Mouse (Mus musculus): ENCODE measurements around the gene Syap1. TPM values are rescaled to one million over a fixed set of nuclear protein-coding genes. Genes with fewer than 3 reads are reported as not detected.

Syap1 gene
- 63.9 and 80.8 TPM in 2 replicates for polyA plus RNA-seq (2015; fragmentation: Nextera tagmentation; extraction: Ambion mirVana)

DNA sequence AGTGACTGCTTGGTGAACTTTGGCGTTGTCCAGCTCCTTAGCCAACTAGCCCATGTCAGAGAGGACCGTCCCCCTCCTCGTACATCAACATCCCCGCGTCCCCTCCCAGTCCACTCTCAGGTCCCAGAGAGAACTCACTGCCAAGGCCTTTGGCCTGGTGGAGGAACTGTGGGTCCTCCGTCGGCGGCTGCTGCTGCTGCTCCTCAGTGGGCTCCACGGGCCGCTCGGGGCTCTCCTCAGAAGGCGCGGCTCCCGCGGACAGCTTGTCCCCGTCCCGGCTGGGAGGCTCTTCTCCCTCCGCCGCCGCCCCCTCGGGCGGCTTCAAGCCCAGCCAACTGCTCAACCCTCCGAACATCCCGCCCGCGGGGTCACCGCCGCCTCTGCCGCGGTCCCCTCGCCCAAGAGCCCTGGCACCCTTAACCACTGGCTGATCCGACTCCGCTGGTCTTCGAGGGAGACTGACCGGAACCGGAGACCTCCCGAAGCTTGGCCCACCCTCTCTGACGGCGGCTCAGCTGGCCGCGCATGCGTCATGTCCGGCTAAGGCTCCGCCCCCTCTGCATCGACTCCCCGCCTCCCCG lies at the start of gene Syap1:
Gene Syap1, minus strand, starts transcription at position 517 of the 581 bp plus-strand sequence.

GRCm38 (mm10) chrX:162900938-162901337 lies 12.7 kb upstream of the Syap1 start, which contains the start of gene Ctps2:
TSS of gene Ctps2 (plus strand) at chrX:162901238.

DNA sequence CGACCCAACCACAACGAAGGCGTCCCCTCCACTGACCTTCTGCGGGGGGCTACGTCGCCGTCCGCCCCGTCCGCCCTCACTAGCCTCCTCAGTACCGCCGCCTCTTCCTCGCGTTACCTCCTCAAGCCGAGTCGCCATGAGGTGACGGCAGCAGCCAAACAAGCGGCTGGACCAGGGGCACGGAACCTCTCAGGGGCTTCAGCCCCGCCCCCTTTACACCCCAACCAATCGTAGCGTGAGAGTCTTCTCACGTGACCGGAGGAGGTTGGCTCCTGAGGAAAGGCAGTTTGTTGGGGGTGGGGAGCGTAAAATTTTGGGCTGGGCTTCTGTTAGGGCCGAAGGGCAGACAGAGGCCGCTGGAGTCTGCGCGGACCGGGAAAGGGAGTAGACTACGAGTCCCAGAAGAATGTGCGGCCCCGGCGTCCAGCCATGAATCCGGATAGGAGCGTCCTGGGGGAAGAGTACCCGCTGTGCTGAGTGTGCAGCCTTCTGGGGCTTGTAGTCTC lies 59.0 kb downstream of the Syap1 start, which contains the start of gene Txlng:
Gene Txlng, minus strand, starts transcription at position 252 of the 506 bp plus-strand sequence.

Small RNA genes lying within 50 kb of the gene (microRNA-seq; reads per million reads assigned to microRNA genes)
- gene Mir3473a (ENCODE audit: borderline replicate concordance, insufficient number of aligned reads), result not detected

Other genes starting within 250 kb of the Syap1 start
- 0.59 and 0.71 TPM in 2 replicates for gene Reps2, start 244.8 kb downstream of the Syap1 start, polyA plus RNA-seq (2015; fragmentation: Nextera tagmentation; extraction: Ambion mirVana)
- gene Rbbp7, start 128.0 kb downstream of the Syap1 start, polyA plus RNA-seq (2015; fragmentation: Nextera tagmentation; extraction: Ambion mirVana), result 228 and 306 TPM in 2 replicates
- gene Txlng, start 59.0 kb downstream of the Syap1 start, polyA plus RNA-seq (2015; fragmentation: Nextera tagmentation; extraction: Ambion mirVana), result 9.6 and 12.8 TPM in 2 replicates
- gene Ctps2, start 12.8 kb upstream of the Syap1 start, polyA plus RNA-seq (2015; fragmentation: Nextera tagmentation; extraction: Ambion mirVana), result 88.2 and 147 TPM in 2 replicates
- gene S100g, start 76.2 kb upstream of the Syap1 start, polyA plus RNA-seq (2015; fragmentation: Nextera tagmentation; extraction: Ambion mirVana), result 22.0 and 56.5 TPM in 2 replicates

All from adrenal gland, postnatal 0 days (tissue).